Mouse (Mus musculus) mesoderm, embryonic 11.5 days (tissue): Measurements from ENCODE around the gene Dnajc14.
"Not testable (repeated sequence)": the region's sequence is repeated elsewhere in the genome, so short reads cannot be mapped to it uniquely, and the experiment has no call there.

Experiments
- DNase-seq: peaks from one replicate; pipeline ENCODE4 v3.0.0-alpha.2; 2012; ENCODE audit warnings: low read depth, low spot score

Dnajc14 gene

GRCm38 (mm10) chr10:128820217-128820616, 16.4 kb downstream of the Dnajc14 start:
- no peak for DNase-seq

- peak; percentile 99 for DNase-seq
Measured at GRCm38 (mm10) chr10:128821358-128822056, 17.6 kb downstream of the Dnajc14 start, which contains the start of gene Ormdl2. TSS of gene Ormdl2 (minus strand) at chr10:128821645.

- DNase-seq = peak; percentile 22
Measured at GRCm38 (mm10) chr10:128822135-128822534, 18.3 kb downstream of the Dnajc14 start.

GRCm38 (mm10) chr10:128823087-128823486, 19.2 kb downstream of the Dnajc14 start:
- DNase-seq = not testable (repeated sequence)

- no peak for DNase-seq
Measured at GRCm38 (mm10) chr10:128823821-128824220, 20.0 kb downstream of the Dnajc14 start.

GRCm38 (mm10) chr10:128837400-128837799, 33.5 kb downstream of the Dnajc14 start:
- no peak for DNase-seq

GRCm38 (mm10) chr10:128839434-128839833, 35.6 kb downstream of the Dnajc14 start:
- DNase-seq = no peak

- no peak for DNase-seq
Measured at GRCm38 (mm10) chr10:128840612-128841011, 36.8 kb downstream of the Dnajc14 start.

- no peak for DNase-seq
Measured at GRCm38 (mm10) chr10:128843260-128843659, 39.4 kb downstream of the Dnajc14 start.

GRCm38 (mm10) chr10:128845516-128845915, 41.7 kb downstream of the Dnajc14 start:
- DNase-seq = peak; percentile 47

GRCm38 (mm10) chr10:128846664-128847063, 42.8 kb downstream of the Dnajc14 start:
- DNase-seq = no peak

- no peak for DNase-seq
Measured at GRCm38 (mm10) chr10:128848426-128848825, 44.6 kb downstream of the Dnajc14 start.

- DNase-seq = no peak
Measured at GRCm38 (mm10) chr10:128850339-128850738, 46.5 kb downstream of the Dnajc14 start.

- DNase-seq = no peak
Measured at GRCm38 (mm10) chr10:128861176-128861575, 57.3 kb downstream of the Dnajc14 start.

GRCm38 (mm10) chr10:128866042-128866441, 62.2 kb downstream of the Dnajc14 start:
- DNase-seq = no peak

GRCm38 (mm10) chr10:128866518-128866917, 62.7 kb downstream of the Dnajc14 start:
- DNase-seq = no peak
